Mouse (Mus musculus): ENCODE results near the gene Rab3gap1. TPM values are rescaled to one million over a fixed set of nuclear protein-coding genes. Genes with fewer than 3 reads are reported as not detected.
"Not testable (repeated sequence)": the region's sequence is repeated elsewhere in the genome, so short reads cannot be mapped to it uniquely, and the experiment has no call there.

Gene Rab3gap1
- total and polyA plus RNA-seq, 2 experiments from 2014 or later = 13.5 to 34.6 TPM

GRCm38 (mm10) chr1:127946615-127947249 is 78.2 kb downstream of the Rab3gap1 start:
- Histone ChIP-seq H3K36me3 (ENCODE audit: insufficient read depth) (peaks cover 20% of the 10 kb centered on the region), H3K27ac (ENCODE audit: low read depth, low read length) (no peak overlapping the region; the same call in 1 of the 2 replicates), H3K27me3 (ENCODE audit: insufficient read depth, low read length) (no peaks in the 10 kb centered on the region), H3K9ac (no peak overlapping the region), H3K9me3 (ENCODE audit: low read length) (no peaks in the 10 kb centered on the region), H3K4me2 (ENCODE audit: low read depth) (no peak overlapping the region), H3K4me3 (ENCODE audit: low read depth, low read length) (no peak overlapping the region), H3K4me1 (ENCODE audit: insufficient read depth) (no peaks in the 10 kb centered on the region)
- TF ChIP-seq CTCF (IDR thresholded peaks at IDR 0.05; ENCODE audit: low read depth) = no peak
- DNase-seq = peak; percentile 9
- no peak for ATAC-seq
- 87% methylated on average over 5 of the region's 5 CpGs for WGBS

DNA sequence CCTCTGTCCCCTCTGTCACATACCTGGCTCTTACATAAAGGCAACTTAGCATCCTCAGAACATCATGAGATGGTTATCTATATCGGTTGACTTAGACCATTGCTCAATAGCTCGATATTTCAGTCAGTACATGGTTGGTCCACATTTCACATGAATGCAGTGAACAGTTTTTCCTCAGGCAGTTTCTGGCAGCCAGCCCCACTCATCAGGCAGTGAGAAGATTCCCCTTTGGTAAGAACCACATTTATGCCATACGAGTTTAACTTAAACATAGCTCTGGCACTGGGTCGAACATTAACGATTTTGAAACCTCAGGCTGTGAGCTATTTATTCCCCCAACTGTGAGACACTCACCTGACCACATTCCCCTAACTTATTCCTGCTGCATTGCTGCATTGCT is 80.2 kb downstream of the Rab3gap1 start:
- H3K4me2 ChIP-seq (ENCODE audit: low read depth) = no peak overlapping the region
- H3K4me1 ChIP-seq (ENCODE audit: insufficient read depth) = no peaks in the 10 kb centered on the region
- WGBS = 84% methylated on average over 5 of the region's 5 CpGs
- no peak for TF ChIP-seq CTCF (IDR thresholded peaks at IDR 0.05; ENCODE audit: low read depth)
- peaks cover 9% of the 10 kb centered on the region; the same call in 1 of the 2 replicates for H3K36me3 ChIP-seq (ENCODE audit: insufficient read depth)
- H3K4me3 ChIP-seq (ENCODE audit: low read depth, low read length) = no peak overlapping the region
- H3K27ac ChIP-seq (ENCODE audit: low read depth, low read length) = no peak overlapping the region
- ATAC-seq (no peak), DNase-seq (peak; percentile 21)
- H3K27me3 ChIP-seq (ENCODE audit: insufficient read depth, low read length) = no peaks in the 10 kb centered on the region
- no peaks in the 10 kb centered on the region for H3K9me3 ChIP-seq (ENCODE audit: low read length)
- no peak overlapping the region for H3K9ac ChIP-seq

- Histone ChIP-seq H3K27ac (ENCODE audit: low read depth, low read length) (no peak overlapping the region), H3K4me1 (ENCODE audit: insufficient read depth) (no peaks in the 10 kb centered on the region), H3K4me3 (ENCODE audit: low read depth, low read length) (no peak overlapping the region), H3K4me2 (ENCODE audit: low read depth) (no peak overlapping the region), H3K9ac (no peak overlapping the region), H3K36me3 (ENCODE audit: insufficient read depth) (no peaks in the 10 kb centered on the region), H3K9me3 (ENCODE audit: low read length) (no peaks in the 10 kb centered on the region), H3K27me3 (ENCODE audit: insufficient read depth, low read length) (no peaks in the 10 kb centered on the region)
- 78% methylated on average over 4 of the region's 4 CpGs for WGBS
- no peak for DNase-seq
- ATAC-seq = no peak
- no peak for TF ChIP-seq CTCF (IDR thresholded peaks at IDR 0.05; ENCODE audit: low read depth)
Observed at GRCm38 (mm10) chr1:127952276-127952675, 83.7 kb downstream of the Rab3gap1 start.

- DNase-seq; H3K9me3 ChIP-seq (ENCODE audit: low read length); H3K4me1 ChIP-seq (ENCODE audit: insufficient read depth); H3K9ac ChIP-seq; H3K36me3 ChIP-seq (ENCODE audit: insufficient read depth); H3K4me2 ChIP-seq (ENCODE audit: low read depth); H3K27ac ChIP-seq (ENCODE audit: low read depth, low read length); H3K27me3 ChIP-seq (ENCODE audit: insufficient read depth, low read length); H3K4me3 ChIP-seq (ENCODE audit: low read depth, low read length): not testable (repeated sequence)
- WGBS = 62% methylated on average over 4 of the region's 4 CpGs
- ATAC-seq = peak; percentile 30; the same call in 1 of the 2 replicates
Observed at GRCm38 (mm10) chr1:127954198-127954597, 85.6 kb downstream of the Rab3gap1 start.

GRCm38 (mm10) chr1:127954800-127955199 is 86.2 kb downstream of the Rab3gap1 start:
- WGBS = 59% methylated on average over 4 of the region's 4 CpGs
- Histone ChIP-seq H3K4me3 (ENCODE audit: low read depth, low read length) (no peak overlapping the region), H3K9me3 (ENCODE audit: low read length) (no peaks in the 10 kb centered on the region), H3K4me1 (ENCODE audit: insufficient read depth) (peaks cover 15% of the 10 kb centered on the region), H3K4me2 (ENCODE audit: low read depth) (no peak overlapping the region), H3K27me3 (ENCODE audit: insufficient read depth, low read length) (no peaks in the 10 kb centered on the region), H3K36me3 (ENCODE audit: insufficient read depth) (no peaks in the 10 kb centered on the region), H3K9ac (no peak overlapping the region), H3K27ac (ENCODE audit: low read depth, low read length) (no peak overlapping the region)
- no peak for TF ChIP-seq CTCF (IDR thresholded peaks at IDR 0.05; ENCODE audit: low read depth)
- peak; percentile 29 for DNase-seq
- ATAC-seq = no peak

DNA sequence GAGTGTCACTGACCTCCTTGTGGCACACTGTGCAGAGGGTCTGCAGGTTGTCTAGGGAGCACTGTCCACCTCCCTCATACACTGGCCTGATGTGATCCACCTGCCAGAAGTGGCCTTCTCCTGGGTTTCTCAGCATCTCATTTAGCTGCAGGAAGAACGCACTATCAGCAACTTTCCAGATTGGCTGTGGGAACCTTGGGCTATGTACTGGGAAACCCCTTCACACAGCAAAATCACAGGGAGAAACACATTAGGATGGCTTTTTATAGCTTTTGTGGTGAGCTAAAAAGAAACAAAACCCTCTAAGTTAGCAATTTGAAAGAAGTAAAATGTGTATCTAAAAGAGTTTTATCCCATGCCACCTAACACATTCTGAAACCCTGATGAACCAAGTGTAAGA is 88.0 kb downstream of the Rab3gap1 start:
- H3K9ac ChIP-seq = no peak overlapping the region
- H3K27me3 ChIP-seq (ENCODE audit: insufficient read depth, low read length) = no peaks in the 10 kb centered on the region
- H3K4me2 ChIP-seq (ENCODE audit: low read depth) = no peak overlapping the region
- H3K4me3 ChIP-seq (ENCODE audit: low read depth, low read length) = no peak overlapping the region
- no peak for ATAC-seq
- WGBS = 82% methylated on average over 1 of the region's 1 CpGs
- no peak for TF ChIP-seq CTCF (IDR thresholded peaks at IDR 0.05; ENCODE audit: low read depth)
- no peak overlapping the region for H3K27ac ChIP-seq (ENCODE audit: low read depth, low read length)
- no peaks in the 10 kb centered on the region for H3K9me3 ChIP-seq (ENCODE audit: low read length)
- peaks cover 17% of the 10 kb centered on the region for H3K4me1 ChIP-seq (ENCODE audit: insufficient read depth)
- no peaks in the 10 kb centered on the region for H3K36me3 ChIP-seq (ENCODE audit: insufficient read depth)
- DNase-seq = no peak

DNA sequence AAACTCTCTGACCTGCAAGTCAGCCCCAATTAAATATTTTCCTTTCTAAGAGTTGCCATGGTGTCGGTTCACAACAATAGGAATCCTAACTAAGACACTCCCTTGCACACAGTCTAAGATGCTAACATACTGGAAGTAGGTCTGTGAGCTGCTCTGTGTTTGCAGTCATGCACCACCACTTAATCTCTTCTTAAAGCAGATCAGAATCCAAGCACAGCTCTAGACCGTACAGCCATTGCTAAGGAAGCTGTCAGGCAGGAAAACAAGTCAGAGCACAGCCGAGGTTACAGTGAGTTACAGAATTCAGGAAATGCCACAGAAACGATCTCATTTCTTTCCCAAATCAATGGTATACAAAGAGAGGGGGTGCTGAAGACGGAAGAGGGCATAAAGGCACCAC is 90.2 kb downstream of the Rab3gap1 start:
- WGBS = 16% methylated on average over 5 of the region's 5 CpGs
- no peaks in the 10 kb centered on the region for H3K9me3 ChIP-seq (ENCODE audit: low read length)
- no peaks in the 10 kb centered on the region for H3K36me3 ChIP-seq (ENCODE audit: insufficient read depth)
- no peak for TF ChIP-seq CTCF (IDR thresholded peaks at IDR 0.05; ENCODE audit: low read depth)
- H3K9ac ChIP-seq = peak overlapping the region; percentile 23; the same call in 1 of the 2 replicates
- peak; percentile 87 for ATAC-seq
- no peaks in the 10 kb centered on the region for H3K27me3 ChIP-seq (ENCODE audit: insufficient read depth, low read length)
- peak; percentile 62 for DNase-seq
- peak overlapping the region; percentile 73 for H3K27ac ChIP-seq (ENCODE audit: low read depth, low read length)
- no peak overlapping the region for H3K4me3 ChIP-seq (ENCODE audit: low read depth, low read length)
- H3K4me2 ChIP-seq (ENCODE audit: low read depth) = 0 out of 2 replicates have a peak overlapping the region, but pooled peaks have one; percentile 1
- peaks cover 17% of the 10 kb centered on the region for H3K4me1 ChIP-seq (ENCODE audit: insufficient read depth)

Data from forebrain, postnatal 0 days (tissue).